Mouse (Mus musculus) lung, adult 2 months (tissue): ENCODE results near the gene Zdhhc14.

Experiments
- CTCF ChIP-seq: fragments of 200-500 bp; IDR thresholded peaks from 2 replicates; pipeline ENCODE4 v1.5.1; 2011; ENCODE audit warnings: mild to moderate bottlenecking, low read length, control low read depth; ENCODE audit not compliant: insufficient read depth
- POLR2A ChIP-seq: fragments of 200-500 bp; IDR thresholded peaks from 2 replicates; pipeline ENCODE4 v1.6.1; 2011; ENCODE audit warnings: low read depth, mild to moderate bottlenecking, control low read depth, low read length, borderline replicate concordance; ENCODE audit errors: extremely low read depth

DNA sequence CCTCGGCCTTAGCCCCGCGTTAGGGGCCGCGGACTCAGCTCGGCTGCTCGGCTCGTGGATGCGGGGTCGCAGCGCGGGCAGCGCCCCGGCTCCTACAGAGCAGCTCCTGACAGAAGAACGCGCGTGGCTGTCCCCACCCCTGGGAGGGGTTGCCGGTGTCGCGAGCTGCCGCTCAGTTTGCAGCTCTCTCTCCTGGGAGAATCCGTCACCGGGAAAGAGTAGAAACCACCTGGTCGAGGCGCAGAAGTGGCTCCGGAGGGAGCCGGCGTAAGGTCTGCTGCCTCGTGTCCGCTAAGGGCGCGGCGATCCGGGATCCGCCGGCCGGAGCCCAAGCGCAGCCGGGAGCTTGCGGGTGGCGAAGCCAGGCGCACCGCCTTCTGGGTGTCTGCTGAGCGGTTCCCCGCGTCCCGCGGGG is 396 bp downstream of the Zdhhc14 start:
- TF ChIP-seq CTCF (no peak), POLR2A (no peak)
